Mouse (Mus musculus) layer of hippocampus, adult 9-10 months (tissue): ENCODE data around the gene 6030408B16Rik.

ENCODE experiments used
- DNase-seq: peaks from one replicate; pipeline ENCODE4 v3.0.0; 2022; ENCODE audit warnings: low spot score

The 6030408B16Rik gene

GRCm38 (mm10) chr15:101267053-101268032, 25.7 kb upstream of the 6030408B16Rik start:
- DNase-seq, result no peak

- DNase-seq, result no peak
Measured at GRCm38 (mm10) chr15:101270101-101270820, 22.8 kb upstream of the 6030408B16Rik start.

- no peak for DNase-seq
Measured at GRCm38 (mm10) chr15:101271107-101271506, 21.9 kb upstream of the 6030408B16Rik start.

GRCm38 (mm10) chr15:101271513-101271912, 21.5 kb upstream of the 6030408B16Rik start:
- no peak for DNase-seq

GRCm38 (mm10) chr15:101274380-101274779, 18.6 kb upstream of the 6030408B16Rik start:
- no peak for DNase-seq

- DNase-seq, result no peak
Measured at GRCm38 (mm10) chr15:101277351-101277899, 15.6 kb upstream of the 6030408B16Rik start.

- DNase-seq, result no peak
Measured at GRCm38 (mm10) chr15:101278589-101278988, 14.4 kb upstream of the 6030408B16Rik start.

- no peak for DNase-seq
Measured at GRCm38 (mm10) chr15:101279430-101279999, 13.5 kb upstream of the 6030408B16Rik start.

GRCm38 (mm10) chr15:101282471-101282870, 10.5 kb upstream of the 6030408B16Rik start:
- no peak for DNase-seq

- peak; percentile 77 for DNase-seq
Measured at GRCm38 (mm10) chr15:101283183-101283910, 9.7 kb upstream of the 6030408B16Rik start.

GRCm38 (mm10) chr15:101283911-101284750, 8.9 kb upstream of the 6030408B16Rik start, which contains the start of gene Atg101:
Gene Atg101, plus strand, starts transcription at chr15:101284272.
- peak; percentile 84 for DNase-seq

GRCm38 (mm10) chr15:101286129-101286770, 6.8 kb upstream of the 6030408B16Rik start:
- no peak for DNase-seq

- DNase-seq, result no peak
Measured at GRCm38 (mm10) chr15:101287361-101287760, 5.7 kb upstream of the 6030408B16Rik start.

GRCm38 (mm10) chr15:101290354-101290753, 2.7 kb upstream of the 6030408B16Rik start:
- DNase-seq, result no peak

- DNase-seq, result no peak
Measured at GRCm38 (mm10) chr15:101292012-101292411, 1.0 kb upstream of the 6030408B16Rik start.

- DNase-seq, result no peak
Measured at GRCm38 (mm10) chr15:101294028-101294894, 1.2 kb downstream of the 6030408B16Rik start.

GRCm38 (mm10) chr15:101295106-101295505, 2.1 kb downstream of the 6030408B16Rik start:
- no peak for DNase-seq

- DNase-seq, result no peak
Measured at GRCm38 (mm10) chr15:101295616-101296015, 2.6 kb downstream of the 6030408B16Rik start.

GRCm38 (mm10) chr15:101296091-101296490, 3.1 kb downstream of the 6030408B16Rik start:
- DNase-seq, result no peak
